Mouse (Mus musculus) neural tube, embryonic 11.5 days (tissue): ENCODE data around the gene Srrt. TPM values are rescaled to one million over a fixed set of nuclear protein-coding genes. Genes with fewer than 3 reads are reported as not detected.

Source experiments
- ATAC-seq: fragments of 200-750 bp; cut with Nextera tagmentation; 2 replicates; pipeline ENCODE4 v1.8.0; 2017; ENCODE audit warnings: moderate number of reproducible peaks, mild to moderate bottlenecking, moderate TSS enrichment, moderate library complexity; ENCODE audit not compliant: insufficient read depth, low FRiP score, low TSS enrichment
- DNase-seq: peaks from one replicate; pipeline ENCODE4 v3.0.0-alpha.2; 2015; ENCODE audit warnings: low spot score
- H3K27ac ChIP-seq: fragments of 300-500 bp; sonication (generic); 2 replicates; pipeline ENCODE4 v1.5.1; 2014; ENCODE audit warnings: low read depth, mild to moderate bottlenecking, low read length
- H3K27me3 ChIP-seq: fragments of 300-500 bp; sonication (generic); 2 replicates; pipeline ENCODE4 v1.6.1; 2014; ENCODE audit warnings: mild to moderate bottlenecking, low read length, mixed read lengths; ENCODE audit not compliant: control insufficient read depth, insufficient read depth
- H3K36me3 ChIP-seq: fragments of 300-500 bp; sonication (generic); 2 replicates; pipeline ENCODE4 v1.6.1; 2014; ENCODE audit warnings: mild to moderate bottlenecking, low read length, moderate library complexity, mixed read lengths; ENCODE audit not compliant: control insufficient read depth, insufficient read depth
- H3K4me1 ChIP-seq: fragments of 300-500 bp; sonication (generic); 2 replicates; pipeline ENCODE4 v1.6.1; 2014; ENCODE audit warnings: low read length, mixed read lengths; ENCODE audit not compliant: control insufficient read depth, insufficient read depth
- H3K4me2 ChIP-seq: fragments of 300-500 bp; sonication (generic); 2 replicates; pipeline ENCODE4 v1.6.1; 2014; ENCODE audit warnings: low read depth, mild to moderate bottlenecking, moderate library complexity
- H3K4me3 ChIP-seq: fragments of 300-500 bp; sonication (generic); 2 replicates; pipeline ENCODE4 v1.5.1; 2014; ENCODE audit warnings: low read depth, low read length
- H3K9ac ChIP-seq: fragments of 300-500 bp; sonication (generic); 2 replicates; pipeline ENCODE4 v1.6.1; 2014; ENCODE audit warnings: mild to moderate bottlenecking, low read length
- H3K9me3 ChIP-seq: fragments of 300-500 bp; sonication (generic); 2 replicates; pipeline ENCODE4 v1.6.1; 2016; ENCODE audit warnings: low read length; ENCODE audit not compliant: control insufficient read depth
- WGBS: fragments of 180-500 bp; shearing (Covaris S2); extraction: QIAGEN DNeasy Blood & Tissue Kit; methylation state at CpG from one replicate; pipeline ENCODE4 v1.1.7; 2014; 5-methylcytosine and 5-hydroxymethylcytosine counted together
- polyA plus RNA-seq: library from polyadenylated mRNA; unstranded; fragments of >200 nt; fragmentation: Nextera tagmentation; extraction: Ambion mirVana; gene quantifications from 2 replicates; pipeline ENCODE4 v1.2.1, GENCODE M21; 2014

Srrt gene
- polyA plus RNA-seq, 1 experiment from 2014 or later = 166 TPM

GRCm38 (mm10) chr5:137295296-137295695 lies 12.2 kb downstream of the Srrt start:
- H3K4me1 ChIP-seq = peaks cover 13% of the 10 kb centered on the region
- no peak for DNase-seq
- WGBS = 83% methylated on average over 9 of the region's 9 CpGs
- H3K9me3 ChIP-seq = no peaks in the 10 kb centered on the region
- no peak for ATAC-seq
- peaks cover 13% of the 10 kb centered on the region for H3K27me3 ChIP-seq
- peak overlapping the region; percentile 48 for H3K4me3 ChIP-seq
- peaks cover 42% of the 10 kb centered on the region for H3K36me3 ChIP-seq
- H3K4me2 ChIP-seq = peak overlapping the region; percentile 97
- no peak overlapping the region; the same call in 1 of the 2 replicates for H3K27ac ChIP-seq
- H3K9ac ChIP-seq = peak overlapping the region; percentile 63

- WGBS = 8% methylated on average over 18 of the region's 18 CpGs
- H3K27ac ChIP-seq = peak overlapping the region; percentile 75
- no peaks in the 10 kb centered on the region for H3K9me3 ChIP-seq
- peak overlapping the region; percentile 97 for H3K4me2 ChIP-seq
- peak overlapping the region; percentile 48 for H3K4me3 ChIP-seq
- H3K27me3 ChIP-seq = peaks cover 18% of the 10 kb centered on the region
- ATAC-seq (peak; percentile 36), DNase-seq (no peak)
- peak overlapping the region; percentile 63 for H3K9ac ChIP-seq
- peaks cover 36% of the 10 kb centered on the region for H3K36me3 ChIP-seq
- H3K4me1 ChIP-seq = peaks cover 13% of the 10 kb centered on the region
Measured at GRCm38 (mm10) chr5:137294744-137295093, 12.8 kb downstream of the Srrt start.

- H3K4me2 ChIP-seq = peak within 1 kb of the TSS; percentile 97
- H3K27ac ChIP-seq = peak within 1 kb of the TSS; percentile 75
- no peaks in the 10 kb centered on the region for H3K9me3 ChIP-seq
- DNase-seq (peak; percentile 97), ATAC-seq (peak; percentile 92)
- H3K27me3 ChIP-seq = peaks cover 25% of the 10 kb centered on the region
- peak within 1 kb of the TSS; percentile 48 for H3K4me3 ChIP-seq
- WGBS = under 1% methylated on average over 52 of the region's 52 CpGs
- H3K36me3 ChIP-seq = peaks cover 33% of the 10 kb centered on the region
- H3K9ac ChIP-seq = peak within 1 kb of the TSS; percentile 67
- peaks cover 13% of the 10 kb centered on the region for H3K4me1 ChIP-seq
Measured at GRCm38 (mm10) chr5:137293839-137294743, 13.4 kb downstream of the Srrt start, which contains the start of gene Ufsp1. TSS of gene Ufsp1 (plus strand) at chr5:137294629.

- Histone ChIP-seq H3K27ac (0 out of 2 replicates have a peak overlapping the region, but pooled peaks have one; percentile 23), H3K4me3 (peak overlapping the region; percentile 48), H3K4me2 (peak overlapping the region; percentile 97), H3K36me3 (peaks cover 29% of the 10 kb centered on the region), H3K27me3 (peaks cover 31% of the 10 kb centered on the region), H3K9ac (peak overlapping the region; percentile 67), H3K9me3 (no peaks in the 10 kb centered on the region), H3K4me1 (peaks cover 16% of the 10 kb centered on the region)
- ATAC-seq (0 out of 2 replicates have a peak, but pooled peaks have one; percentile 8), DNase-seq (peak; percentile 54)
- 2% methylated on average over 15 of the region's 15 CpGs for WGBS
Measured at GRCm38 (mm10) chr5:137293282-137293681, 14.2 kb downstream of the Srrt start.

GRCm38 (mm10) chr5:137291381-137291926 lies 16.0 kb downstream of the Srrt start:
- Histone ChIP-seq H3K9me3 (no peaks in the 10 kb centered on the region), H3K27ac (no peak overlapping the region), H3K27me3 (peaks cover 42% of the 10 kb centered on the region), H3K4me3 (no peak overlapping the region), H3K4me2 (0 out of 2 replicates have a peak overlapping the region, but pooled peaks have one; percentile 9), H3K4me1 (peaks cover 28% of the 10 kb centered on the region), H3K9ac (no peak overlapping the region), H3K36me3 (peaks cover 11% of the 10 kb centered on the region; the same call in 1 of the 2 replicates)
- DNase-seq = no peak
- ATAC-seq = no peak
- WGBS = 82% methylated on average over 15 of the region's 15 CpGs

- no peak overlapping the region for H3K4me3 ChIP-seq
- peaks cover 28% of the 10 kb centered on the region for H3K4me1 ChIP-seq
- H3K9me3 ChIP-seq = no peaks in the 10 kb centered on the region
- peak; percentile 44 for DNase-seq
- H3K4me2 ChIP-seq = peak overlapping the region; percentile 22
- no peak overlapping the region for H3K27ac ChIP-seq
- no peak for ATAC-seq
- WGBS = 20% methylated on average over 15 of the region's 15 CpGs
- peaks cover 5% of the 10 kb centered on the region; the same call in 1 of the 2 replicates for H3K36me3 ChIP-seq
- no peak overlapping the region for H3K9ac ChIP-seq
- peaks cover 42% of the 10 kb centered on the region for H3K27me3 ChIP-seq
Measured at GRCm38 (mm10) chr5:137290677-137291076, 16.8 kb downstream of the Srrt start.

- Histone ChIP-seq H3K4me1 (peaks cover 21% of the 10 kb centered on the region), H3K4me3 (peak overlapping the region; percentile 39; the same call in 1 of the 2 replicates), H3K9ac (peak overlapping the region; percentile 18), H3K9me3 (no peaks in the 10 kb centered on the region), H3K27me3 (peaks cover 42% of the 10 kb centered on the region), H3K27ac (no peak overlapping the region), H3K4me2 (peak overlapping the region; percentile 28), H3K36me3 (no peaks in the 10 kb centered on the region)
- DNase-seq (no peak), ATAC-seq (no peak)
- WGBS = 57% methylated on average over 13 of the region's 13 CpGs
Measured at GRCm38 (mm10) chr5:137289591-137290365, 17.7 kb downstream of the Srrt start.

GRCm38 (mm10) chr5:137288999-137289470 lies 18.4 kb downstream of the Srrt start:
- peaks cover 20% of the 10 kb centered on the region for H3K4me1 ChIP-seq
- H3K27me3 ChIP-seq = peaks cover 42% of the 10 kb centered on the region
- peak overlapping the region; percentile 39 for H3K4me3 ChIP-seq
- no peak for ATAC-seq
- H3K4me2 ChIP-seq = peak overlapping the region; percentile 28
- no peaks in the 10 kb centered on the region for H3K9me3 ChIP-seq
- 3% methylated on average over 25 of the region's 25 CpGs for WGBS
- no peak overlapping the region for H3K27ac ChIP-seq
- peak; percentile 75 for DNase-seq
- H3K9ac ChIP-seq = peak overlapping the region; percentile 18; the same call in 1 of the 2 replicates
- no peaks in the 10 kb centered on the region for H3K36me3 ChIP-seq
